Mouse (Mus musculus) cerebellum, adult 2 months (tissue): Measurements from ENCODE around the gene Copz1.

Source experiments
- CTCF ChIP-seq: fragments of 200-500 bp; IDR thresholded peaks from 2 replicates; pipeline ENCODE4 v1.5.1; 2011; ENCODE audit warnings: low read depth, mild to moderate bottlenecking, control low read depth, low read length, moderate library complexity, borderline replicate concordance; ENCODE audit not compliant: insufficient read depth
- POLR2A ChIP-seq: fragments of 200-500 bp; IDR thresholded peaks from 2 replicates; pipeline ENCODE4 v1.6.1; 2011; ENCODE audit warnings: low read length, control low read depth, borderline replicate concordance; ENCODE audit not compliant: insufficient read depth

DNA sequence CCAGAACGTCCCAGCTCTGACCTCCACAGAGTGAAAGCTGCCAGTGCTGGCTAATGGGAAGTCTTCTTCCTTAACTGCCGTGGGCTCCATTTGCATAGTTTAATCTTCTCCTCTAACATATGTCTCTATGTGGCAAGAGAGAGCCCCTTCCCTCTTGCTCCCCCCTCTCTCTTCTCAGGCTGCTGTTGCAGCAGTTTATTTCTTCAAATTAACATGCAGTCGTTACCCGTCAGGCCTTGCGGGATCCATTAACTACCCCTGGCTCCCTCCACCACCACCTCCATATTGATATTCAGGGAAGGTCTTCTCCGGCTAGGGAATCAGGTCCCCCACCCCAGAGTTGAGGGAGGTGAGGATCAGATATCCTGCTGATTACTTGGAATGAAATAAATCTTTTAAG, 24.8 kb downstream of the Copz1 start:
- TF ChIP-seq CTCF, result no peak
- no peak for TF ChIP-seq POLR2A
